Mouse (Mus musculus): Measurements from ENCODE around the gene Adcy1.

Gene Adcy1

GRCm38 (mm10) chr11:7226810-7227550, 163.7 kb downstream of the Adcy1 start:
- no peak for DNase-seq

DNA sequence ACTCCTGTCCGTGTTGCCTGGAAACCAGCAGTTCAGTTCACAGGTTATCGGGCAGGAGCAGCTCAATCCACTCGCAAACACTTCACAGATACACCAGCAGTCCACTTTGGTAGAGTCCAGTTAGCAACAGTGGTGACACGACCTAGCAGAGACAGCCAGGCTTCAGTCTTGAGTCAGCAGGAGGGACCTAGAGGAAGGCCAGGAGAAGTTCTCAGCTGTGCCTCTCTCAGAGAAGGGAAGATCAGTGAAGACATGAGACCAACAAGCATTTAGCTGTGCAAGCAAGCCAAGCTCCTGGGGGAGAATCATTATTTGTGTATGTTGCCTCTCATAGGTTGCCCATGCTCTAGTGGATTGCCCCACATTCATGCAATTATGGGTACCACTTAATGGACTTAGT, 164.8 kb downstream of the Adcy1 start:
- no peak for DNase-seq
